Mouse (Mus musculus) MEL (cell line): Measurements from ENCODE around the gene Mgat1. TPM values are rescaled to one million over a fixed set of nuclear protein-coding genes. Genes with fewer than 3 reads are reported as not detected.

Source experiments
- DNase-seq: peaks from one replicate; pipeline ENCODE4 v3.0.0; 2011; ENCODE audit warnings: low read depth, low spot score
- H3K27ac ChIP-seq: 2 replicates; pipeline ENCODE4 v1.5.1; 2012; ENCODE audit warnings: low read depth, mild to moderate bottlenecking, control low read depth, low read length, moderate library complexity; ENCODE audit not compliant: control insufficient read depth
- H3K27me3 ChIP-seq, 2 experiments: fragments of 150-350 bp in 1 of 2; sonication (generic) in 1 of 2; 2 replicates each; pipeline ENCODE4 v1.6.1; 2012; ENCODE audit warnings: low read length in 2 of 2, mild to moderate bottlenecking in 2 of 2, improper control_type of control experiment in 1 of 2, moderate library complexity in 1 of 2; ENCODE audit not compliant: insufficient read depth in 2 of 2, control insufficient read depth in 1 of 2
- H3K36me3 ChIP-seq, 2 experiments: 2 replicates each; pipeline ENCODE4 v1.6.1; 2012 to 2014; ENCODE audit warnings: low read length in 2 of 2, improper control_type of control experiment in 1 of 2, inconsistent platforms in 1 of 2, mild to moderate bottlenecking in 1 of 2; ENCODE audit not compliant: insufficient read depth in 2 of 2, control insufficient read depth in 1 of 2
- H3K4me1 ChIP-seq, 2 experiments: fragments of 150-350 bp in 1 of 2; sonication (generic) in 1 of 2; 2 replicates each; pipeline ENCODE4 v1.6.1; 2012; ENCODE audit warnings: low read length in 2 of 2, improper control_type of control experiment in 1 of 2, mild to moderate bottlenecking in 1 of 2; ENCODE audit not compliant: insufficient read depth in 2 of 2, control insufficient read depth in 1 of 2
- H3K4me3 ChIP-seq, 2 experiments: fragments of 150-350 bp in 1 of 2; sonication (generic) in 1 of 2; 2 replicates each; pipeline ENCODE4 v1.5.1; 2012; ENCODE audit warnings: low read depth in 2 of 2, low read length in 2 of 2, mild to moderate bottlenecking in 2 of 2, moderate library complexity in 2 of 2, control low read depth in 1 of 2, improper control_type of control experiment in 1 of 2; ENCODE audit not compliant: control insufficient read depth in 1 of 2, insufficient read depth in 1 of 2
- H3K79me2 ChIP-seq: 2 replicates; pipeline ENCODE4 v1.6.1; 2012; ENCODE audit warnings: mild to moderate bottlenecking, low read length, moderate library complexity; ENCODE audit not compliant: control insufficient read depth, poor library complexity, insufficient read depth
- H3K9ac ChIP-seq: 2 replicates; pipeline ENCODE4 v1.6.1; 2012; ENCODE audit warnings: low read depth, mild to moderate bottlenecking, control low read depth, low read length, moderate library complexity; ENCODE audit not compliant: control insufficient read depth, poor library complexity, severe bottlenecking
- H3K9me3 ChIP-seq: fragments of 150-350 bp; sonication (generic); replicated peaks from 2 replicates; pipeline ENCODE4 v1.6.1; 2012; ENCODE audit warnings: mild to moderate bottlenecking, low read length, improper control_type of control experiment, moderate library complexity; ENCODE audit not compliant: insufficient read depth
- CHD1 ChIP-seq: IDR thresholded peaks from 2 replicates; pipeline ENCODE4 v1.6.1; 2012; ENCODE audit warnings: low read depth, mild to moderate bottlenecking, inconsistent platforms, low read length, improper control_type of control experiment
- EP300 ChIP-seq, 2 experiments: IDR thresholded peaks; 2 replicates each; pipeline ENCODE4 v1.6.1; 2011; ENCODE audit warnings: improper control_type of control experiment in 2 of 2, low read length in 2 of 2, low read depth in 1 of 2, mild to moderate bottlenecking in 1 of 2
- ETS1 ChIP-seq: IDR thresholded peaks from 2 replicates; pipeline ENCODE4 v1.6.1; 2012; ENCODE audit warnings: low read depth, mild to moderate bottlenecking, inconsistent platforms, low read length, improper control_type of control experiment, moderate library complexity
- GABPA ChIP-seq: IDR thresholded peaks from 2 replicates; pipeline ENCODE4 v1.6.1; 2012; ENCODE audit warnings: low read depth, mild to moderate bottlenecking, inconsistent platforms, low read length, improper control_type of control experiment, moderate library complexity
- GATA1 ChIP-seq: IDR thresholded peaks from 2 replicates; pipeline ENCODE4 v1.6.1; 2011; ENCODE audit warnings: low read depth, low read length, improper control_type of control experiment
- JUND ChIP-seq: IDR thresholded peaks from 2 replicates; pipeline ENCODE4 v1.6.1; 2011; ENCODE audit warnings: low read depth, mild to moderate bottlenecking, improper control_type of control experiment, low read length
- KAT2A ChIP-seq: conservative IDR thresholded peaks from 2 replicates; pipeline ENCODE4 v1.6.1; 2012; ENCODE audit warnings: low read depth, low read length, improper control_type of control experiment, inconsistent platforms
- MAFK ChIP-seq: IDR thresholded peaks from 2 replicates; pipeline ENCODE4 v1.6.1; 2011; ENCODE audit warnings: low read depth, mild to moderate bottlenecking, low read length, improper control_type of control experiment, borderline replicate concordance
- MAX ChIP-seq: IDR thresholded peaks from 2 replicates; pipeline ENCODE4 v1.6.1; 2011; ENCODE audit warnings: low read length, improper control_type of control experiment
- MAZ ChIP-seq: IDR thresholded peaks from 2 replicates; pipeline ENCODE4 v1.6.1; 2012; ENCODE audit warnings: low read depth, mild to moderate bottlenecking, inconsistent platforms, low read length, improper control_type of control experiment
- MYC ChIP-seq: IDR thresholded peaks from 2 replicates; pipeline ENCODE4 v1.6.1; 2011; ENCODE audit warnings: low read depth, mild to moderate bottlenecking, low read length, improper control_type of control experiment, moderate library complexity
- NELFE ChIP-seq: IDR thresholded peaks from 2 replicates; pipeline ENCODE4 v1.6.1; 2011; ENCODE audit warnings: low read depth, low read length, improper control_type of control experiment
- NRF1 ChIP-seq: IDR thresholded peaks from 2 replicates; pipeline ENCODE4 v1.6.1; 2014; ENCODE audit warnings: low read depth, mild to moderate bottlenecking, inconsistent platforms, low read length, improper control_type of control experiment, moderate library complexity; ENCODE audit not compliant: poor library complexity, insufficient read depth, severe bottlenecking
- POLR2A ChIP-seq, 2 experiments: IDR thresholded peaks; 2 replicates each; pipeline ENCODE4 v1.6.1; 2011 to 2012; ENCODE audit warnings: low read length in 2 of 2, mild to moderate bottlenecking in 2 of 2, control low read depth in 1 of 2, improper control_type of control experiment in 1 of 2, low read depth in 1 of 2, moderate library complexity in 1 of 2; ENCODE audit not compliant: control insufficient read depth in 1 of 2, insufficient read depth in 1 of 2, poor library complexity in 1 of 2
- POLR2AphosphoS2 ChIP-seq: IDR thresholded peaks from 2 replicates; pipeline ENCODE4 v1.6.1; 2011; ENCODE audit warnings: low read length, improper control_type of control experiment
- POLR2AphosphoS5 ChIP-seq: IDR thresholded peaks from 2 replicates; pipeline ENCODE4 v1.6.1; 2012; ENCODE audit warnings: low read depth, borderline replicate concordance, mild to moderate bottlenecking, inconsistent platforms, low read length, moderate library complexity, mixed read lengths
- RAD21 ChIP-seq: IDR thresholded peaks from 2 replicates; pipeline ENCODE4 v1.6.1; 2011; ENCODE audit warnings: mild to moderate bottlenecking, low read depth, low read length, improper control_type of control experiment
- RCOR1 ChIP-seq: IDR thresholded peaks from 2 replicates; pipeline ENCODE4 v1.6.1; 2012; ENCODE audit warnings: low read depth, mild to moderate bottlenecking, inconsistent platforms, low read length, improper control_type of control experiment
- SIN3A ChIP-seq: IDR thresholded peaks from 2 replicates; pipeline ENCODE4 v1.6.1; 2012; ENCODE audit warnings: low read length, improper control_type of control experiment, inconsistent platforms
- SMC3 ChIP-seq: IDR thresholded peaks from 2 replicates; pipeline ENCODE4 v1.6.1; 2011; ENCODE audit warnings: low read depth, low read length, improper control_type of control experiment
- TAL1 ChIP-seq: IDR thresholded peaks from 2 replicates; pipeline ENCODE4 v1.6.1; 2012; ENCODE audit warnings: mild to moderate bottlenecking, inconsistent platforms, low read length, moderate library complexity, mixed read lengths
- TCF12 ChIP-seq: IDR thresholded peaks from 2 replicates; pipeline ENCODE4 v1.6.1; 2014; ENCODE audit warnings: low read depth, mild to moderate bottlenecking, inconsistent platforms, low read length, improper control_type of control experiment, moderate library complexity
- UBTF ChIP-seq: IDR thresholded peaks from 2 replicates; pipeline ENCODE4 v1.6.1; 2012; ENCODE audit warnings: low read depth, mild to moderate bottlenecking, inconsistent platforms, low read length, improper control_type of control experiment, moderate library complexity, borderline replicate concordance; ENCODE audit not compliant: insufficient read depth
- USF1 ChIP-seq: IDR thresholded peaks from 2 replicates; pipeline ENCODE4 v1.6.1; 2014; ENCODE audit warnings: low read depth, mild to moderate bottlenecking, inconsistent platforms, low read length, improper control_type of control experiment, moderate library complexity
- USF2 ChIP-seq, 2 experiments: IDR thresholded peaks; 2 replicates each; pipeline ENCODE4 v1.6.1; 2011 to 2012; ENCODE audit warnings: improper control_type of control experiment in 2 of 2, low read length in 2 of 2, borderline replicate concordance in 1 of 2, inconsistent platforms in 1 of 2, low read depth in 1 of 2, mild to moderate bottlenecking in 1 of 2; ENCODE audit not compliant: insufficient read depth in 1 of 2
- ZC3H11A ChIP-seq: IDR thresholded peaks from 2 replicates; pipeline ENCODE4 v1.6.1; 2012; ENCODE audit warnings: low read depth, mild to moderate bottlenecking, inconsistent platforms, low read length, improper control_type of control experiment
- polyA plus RNA-seq, 2 experiments: library from polyadenylated mRNA; stranded (reverse) in 1 of 2; unstranded in 1 of 2; fragments of >175 nt in 1 of 2; fragments of >200 nt in 1 of 2; gene quantifications; 2 replicates each; pipeline versions ENCODE4 v1.2.1 to v1.2.4; 2012; ENCODE audit warnings: low replicate concordance in 2 of 2, low read depth in 1 of 2; ENCODE audit not compliant: insufficient read length in 2 of 2, insufficient read depth in 1 of 2, missing spikeins in 1 of 2
- total RNA-seq: library from RNA; depleted of rRNA; stranded (reverse); fragments of 300-350 nt; gene quantifications from 2 replicates; pipeline ENCODE4 v1.2.3, GENCODE M21; 2012

Gene Mgat1
- total and polyA plus RNA-seq, 3 experiments, result 41.1 to 44.3 TPM; not detected in 1

DNA sequence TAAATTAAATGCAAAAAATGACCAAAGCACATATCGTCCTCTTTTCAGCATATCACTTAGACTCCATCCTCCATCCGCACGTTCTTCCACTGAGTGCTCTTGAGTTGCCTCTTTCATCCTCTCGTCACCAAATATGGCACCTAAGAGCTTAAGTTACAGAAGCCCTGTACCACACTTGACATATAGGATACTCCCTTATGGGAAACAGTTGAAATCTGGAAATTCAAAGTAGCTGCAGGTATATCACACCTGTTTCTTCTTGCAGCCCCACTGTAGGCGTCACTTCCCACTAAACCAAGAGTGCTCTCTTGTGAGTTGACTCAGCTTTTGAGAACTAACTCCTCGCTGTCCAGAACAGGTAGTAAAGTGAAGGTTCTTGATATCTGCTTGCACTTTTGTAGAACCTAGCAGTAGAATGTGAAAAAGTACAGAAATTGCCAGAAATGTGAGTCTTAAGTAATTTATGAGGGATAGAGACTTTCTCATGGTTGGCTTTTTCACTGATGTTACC lies 38.9 kb upstream of the Mgat1 start:
- Histone ChIP-seq H3K27me3 (no peaks in the 10 kb centered on the region), H3K79me2 (peaks cover 57% of the 10 kb centered on the region), H3K4me3 (no peak overlapping the region; a peak in 1 of 4 replicates), H3K27ac (no peak overlapping the region), H3K4me1 (peaks cover 16 to 41% of the 10 kb centered on the region in 2 experiments), H3K36me3 (peaks cover 15 to 56% of the 10 kb centered on the region in 2 experiments), H3K9me3 (no peaks in the 10 kb centered on the region), H3K9ac (peak overlapping the region; percentile 18; the same call in 1 of the 2 replicates)
- peak; percentile 15 for DNase-seq
- TF ChIP-seq SIN3A (0 out of 2 replicates have a peak, but pooled peaks have one; percentile 22), POLR2A (IDR thresholded peaks at IDR 0.05; ENCODE audit: control insufficient read depth in 1 of 2, insufficient read depth in 1 of 2, low read depth in 1 of 2, low read length in 2 of 2, poor library complexity in 1 of 2) (no peak)

GRCm38 (mm10) chr11:49207495-49207894 lies 36.5 kb upstream of the Mgat1 start:
- DNase-seq, result peak; percentile 63
- Histone ChIP-seq H3K79me2 (peaks cover 68% of the 10 kb centered on the region), H3K9me3 (no peaks in the 10 kb centered on the region), H3K27me3 (no peaks in the 10 kb centered on the region), H3K36me3 (peaks cover 15 to 62% of the 10 kb centered on the region in 2 experiments), H3K27ac (no peak overlapping the region), H3K4me1 (peaks cover 17 to 31% of the 10 kb centered on the region in 2 experiments), H3K4me3 (no peak overlapping the region), H3K9ac (no peak overlapping the region)
- TF ChIP-seq TCF12 (0 out of 2 replicates have a peak, but pooled peaks have one; percentile 5), NRF1 (no peak), GATA1 (peak; percentile 60), NELFE (no peak), MAX (no peak), GABPA (no peak), USF1 (no peak), RCOR1 (0 out of 2 replicates have a peak, but pooled peaks have one; percentile 13), POLR2AphosphoS5 (no peak), TAL1 (peak; percentile 44; the same call in 1 of the 2 replicates), RAD21 (no peak), POLR2AphosphoS2 (no peak), UBTF (no peak), MYC (no peak), MAZ (no peak), ZC3H11A (no peak), SMC3 (no peak), MAFK (0 out of 2 replicates have a peak, but pooled peaks have one; percentile 14), KAT2A (no peak), JUND (no peak), USF2 (IDR thresholded peaks at IDR 0.05; ENCODE audit: borderline replicate concordance in 1 of 2, insufficient read depth in 1 of 2, low read depth in 1 of 2, low read length in 2 of 2) (no peak), ETS1 (no peak), EP300 (IDR thresholded peaks at IDR 0.05; ENCODE audit: low read depth in 1 of 2, low read length in 2 of 2) (peak; percentile 35 to 65; a peak in 3 of 4 replicates), CHD1 (0 out of 2 replicates have a peak, but pooled peaks have one; percentile 25)
